Mouse (Mus musculus): Measurements from ENCODE around the gene Iqcf3. TPM values are rescaled to one million over a fixed set of nuclear protein-coding genes. Genes with fewer than 3 reads are reported as not detected.
"Not testable (repeated sequence)": the region's sequence is repeated elsewhere in the genome, so short reads cannot be mapped to it uniquely, and the experiment has no call there.

Gene Iqcf3
- polyA plus RNA-seq (2014; fragmentation: Nextera tagmentation; extraction: Ambion mirVana): not detected in 2 replicates

- Histone ChIP-seq H3K4me1 (ENCODE audit: control insufficient read depth, insufficient read depth, low read length) (no peaks in the 10 kb centered on the region), H3K4me2 (ENCODE audit: low read length) (no peak within 1 kb of the TSS), H3K4me3 (ENCODE audit: low read depth, low read length) (no peak within 1 kb of the TSS), H3K36me3 (ENCODE audit: control insufficient read depth, insufficient read depth, low read length) (no peaks in the 10 kb centered on the region), H3K9me3 (replicated peaks; ENCODE audit: control insufficient read depth, low read length) (no peaks in the 10 kb centered on the region), H3K9ac (ENCODE audit: low read length) (no peak within 1 kb of the TSS), H3K27me3 (replicated peaks; ENCODE audit: control insufficient read depth, insufficient read depth, low read length) (no peaks in the 10 kb centered on the region), H3K27ac (ENCODE audit: low read depth, low read length) (no peak within 1 kb of the TSS)
- ATAC-seq (no peak), DNase-seq (ENCODE audit: low spot score) (no peak)
- WGBS: 91% methylated on average over 5 of the region's 5 CpGs
These were observed at the start of gene Iqcf3 for GRCm38 (mm10) chr9:106561531-106561930. Iqcf3 (minus strand) TSS chr9:106561631.

DNA sequence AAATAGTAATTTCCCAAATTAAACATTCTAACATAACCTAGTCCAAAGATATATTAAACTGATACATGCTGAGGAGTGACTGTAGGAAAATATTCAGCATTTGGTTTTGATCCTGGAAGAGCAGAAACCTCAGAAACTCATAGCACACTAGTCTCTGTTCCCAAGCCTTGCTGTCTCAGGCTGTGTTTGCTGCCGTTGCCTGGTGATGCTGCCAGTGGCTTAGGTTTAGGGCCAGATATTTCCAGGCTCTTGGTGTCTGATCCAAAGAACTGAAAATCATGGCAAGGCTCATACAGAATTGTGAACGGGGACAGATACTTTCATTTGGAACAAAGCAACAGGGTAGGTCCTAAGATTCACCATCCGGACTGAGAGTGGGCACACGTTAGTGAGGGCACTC, 49.3 kb upstream of the Iqcf3 start:
- no peak overlapping the region for H3K4me3 ChIP-seq (ENCODE audit: low read depth, low read length)
- H3K4me1 ChIP-seq (ENCODE audit: control insufficient read depth, insufficient read depth, low read length): no peaks in the 10 kb centered on the region
- H3K9me3 ChIP-seq (replicated peaks; ENCODE audit: control insufficient read depth, low read length): no peaks in the 10 kb centered on the region
- H3K27ac ChIP-seq (ENCODE audit: low read depth, low read length): no peak overlapping the region
- H3K4me2 ChIP-seq (ENCODE audit: low read length): no peak overlapping the region
- H3K27me3 ChIP-seq (replicated peaks; ENCODE audit: control insufficient read depth, insufficient read depth, low read length): no peaks in the 10 kb centered on the region
- no peaks in the 10 kb centered on the region for H3K36me3 ChIP-seq (ENCODE audit: control insufficient read depth, insufficient read depth, low read length)
- ATAC-seq (no peak), DNase-seq (ENCODE audit: low spot score) (no peak)
- WGBS: 79% methylated on average over 4 of the region's 4 CpGs
- H3K9ac ChIP-seq (ENCODE audit: low read length): no peak overlapping the region

- Histone ChIP-seq H3K9ac (ENCODE audit: low read length) (no peak overlapping the region), H3K4me1 (ENCODE audit: control insufficient read depth, insufficient read depth, low read length) (no peaks in the 10 kb centered on the region), H3K9me3 (replicated peaks; ENCODE audit: control insufficient read depth, low read length) (no peaks in the 10 kb centered on the region), H3K27ac (ENCODE audit: low read depth, low read length) (no peak overlapping the region), H3K4me3 (ENCODE audit: low read depth, low read length) (no peak overlapping the region), H3K36me3 (ENCODE audit: control insufficient read depth, insufficient read depth, low read length) (no peaks in the 10 kb centered on the region), H3K27me3 (replicated peaks; ENCODE audit: control insufficient read depth, insufficient read depth, low read length) (no peaks in the 10 kb centered on the region), H3K4me2 (ENCODE audit: low read length) (no peak overlapping the region)
- ATAC-seq (no peak), DNase-seq (ENCODE audit: low spot score) (peak; percentile 79)
- WGBS: 22% methylated on average over 8 of the region's 8 CpGs
These were observed 39.1 kb upstream of the Iqcf3 start for GRCm38 (mm10) chr9:106600546-106600945.

GRCm38 (mm10) chr9:106598466-106598865, 37.0 kb upstream of the Iqcf3 start:
- no peak for ATAC-seq
- WGBS: 39% methylated on average over 7 of the region's 7 CpGs
- no peak overlapping the region for H3K9ac ChIP-seq (ENCODE audit: low read length)

DNA sequence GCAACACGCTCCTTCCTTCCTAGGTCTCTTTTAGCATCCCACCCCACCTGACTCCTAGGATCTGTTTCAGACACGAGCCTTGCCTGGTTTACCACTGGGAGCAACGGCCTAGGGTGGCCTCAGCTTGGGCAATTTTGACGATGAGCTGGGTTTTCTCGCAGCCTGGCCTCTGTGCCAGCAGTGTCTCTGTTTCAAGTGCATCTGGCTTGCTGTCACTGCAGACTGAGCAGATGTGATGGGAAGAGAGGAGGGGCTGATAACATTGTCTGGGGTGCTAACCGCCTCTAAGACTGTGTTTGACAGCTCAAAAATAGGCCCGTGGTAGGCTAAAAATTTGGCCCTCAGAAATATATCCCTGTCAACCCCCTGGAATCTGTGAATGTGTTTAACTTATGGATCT, 34.4 kb upstream of the Iqcf3 start:
- Histone ChIP-seq H3K27ac (ENCODE audit: low read depth, low read length) (no peak overlapping the region), H3K9ac (ENCODE audit: low read length) (no peak overlapping the region), H3K9me3 (replicated peaks; ENCODE audit: control insufficient read depth, low read length) (no peaks in the 10 kb centered on the region), H3K27me3 (replicated peaks; ENCODE audit: control insufficient read depth, insufficient read depth, low read length) (no peaks in the 10 kb centered on the region), H3K4me1 (ENCODE audit: control insufficient read depth, insufficient read depth, low read length) (no peaks in the 10 kb centered on the region), H3K36me3 (ENCODE audit: control insufficient read depth, insufficient read depth, low read length) (no peaks in the 10 kb centered on the region), H3K4me2 (ENCODE audit: low read length) (no peak overlapping the region), H3K4me3 (ENCODE audit: low read depth, low read length) (no peak overlapping the region)
- ATAC-seq (no peak), DNase-seq (ENCODE audit: low spot score) (no peak)
- WGBS: 81% methylated on average over 7 of the region's 7 CpGs

More at GRCm38 (mm10) chr9:106598466-106598865, 37.0 kb upstream of the Iqcf3 start:
- H3K4me1 ChIP-seq (ENCODE audit: control insufficient read depth, insufficient read depth, low read length): no peaks in the 10 kb centered on the region
- H3K4me3 ChIP-seq (ENCODE audit: low read depth, low read length): no peak overlapping the region
- H3K4me2 ChIP-seq (ENCODE audit: low read length): no peak overlapping the region
- no peaks in the 10 kb centered on the region for H3K36me3 ChIP-seq (ENCODE audit: control insufficient read depth, insufficient read depth, low read length)
- DNase-seq (ENCODE audit: low spot score): no peak
- no peaks in the 10 kb centered on the region for H3K27me3 ChIP-seq (replicated peaks; ENCODE audit: control insufficient read depth, insufficient read depth, low read length)
- no peaks in the 10 kb centered on the region for H3K9me3 ChIP-seq (replicated peaks; ENCODE audit: control insufficient read depth, low read length)
- no peak overlapping the region for H3K27ac ChIP-seq (ENCODE audit: low read depth, low read length)

- not testable (repeated sequence) for ATAC-seq; H3K4me1 ChIP-seq (ENCODE audit: control insufficient read depth, insufficient read depth, low read length); H3K9ac ChIP-seq (ENCODE audit: low read length); H3K27me3 ChIP-seq (replicated peaks; ENCODE audit: control insufficient read depth, insufficient read depth, low read length); H3K4me2 ChIP-seq (ENCODE audit: low read length); H3K36me3 ChIP-seq (ENCODE audit: control insufficient read depth, insufficient read depth, low read length); DNase-seq (ENCODE audit: low spot score); H3K4me3 ChIP-seq (ENCODE audit: low read depth, low read length); H3K9me3 ChIP-seq (replicated peaks; ENCODE audit: control insufficient read depth, low read length); H3K27ac ChIP-seq (ENCODE audit: low read depth, low read length)
- 40% methylated on average over 4 of the region's 4 CpGs for WGBS
These were observed 34.0 kb upstream of the Iqcf3 start for GRCm38 (mm10) chr9:106595402-106595801.

DNA sequence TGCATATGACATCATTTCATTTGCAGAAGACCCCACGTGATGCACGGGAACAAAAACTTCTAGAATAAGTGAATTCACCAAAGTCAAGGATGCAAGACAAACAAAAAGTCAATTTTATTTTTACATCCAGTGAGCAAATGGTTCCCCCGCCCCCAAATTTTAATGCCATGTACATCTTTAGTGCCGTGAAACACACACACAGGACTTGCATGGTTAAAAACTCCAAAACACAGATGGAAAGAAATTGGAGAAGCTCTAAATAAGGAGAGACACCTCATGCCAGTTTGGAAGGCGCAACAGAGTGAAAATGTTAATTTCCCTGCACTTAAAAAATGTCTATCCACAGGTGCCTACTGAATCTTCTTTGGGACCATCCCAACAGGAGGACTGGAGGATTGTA, 30.7 kb upstream of the Iqcf3 start:
- H3K4me3 ChIP-seq (ENCODE audit: low read depth, low read length): no peak overlapping the region
- ATAC-seq (no peak), DNase-seq (ENCODE audit: low spot score) (no peak)
- no peak overlapping the region for H3K9ac ChIP-seq (ENCODE audit: low read length)
- H3K27me3 ChIP-seq (replicated peaks; ENCODE audit: control insufficient read depth, insufficient read depth, low read length): no peaks in the 10 kb centered on the region
- H3K36me3 ChIP-seq (ENCODE audit: control insufficient read depth, insufficient read depth, low read length): no peaks in the 10 kb centered on the region
- no peak overlapping the region for H3K27ac ChIP-seq (ENCODE audit: low read depth, low read length)
- no peaks in the 10 kb centered on the region for H3K4me1 ChIP-seq (ENCODE audit: control insufficient read depth, insufficient read depth, low read length)
- H3K9me3 ChIP-seq (replicated peaks; ENCODE audit: control insufficient read depth, low read length): no peaks in the 10 kb centered on the region
- H3K4me2 ChIP-seq (ENCODE audit: low read length): no peak overlapping the region
- WGBS: 91% methylated on average over 5 of the region's 5 CpGs

GRCm38 (mm10) chr9:106582552-106582951, 21.1 kb upstream of the Iqcf3 start:
- no peak for DNase-seq (ENCODE audit: low spot score)
- Histone ChIP-seq H3K9ac (ENCODE audit: low read length) (no peak overlapping the region), H3K27ac (ENCODE audit: low read depth, low read length) (no peak overlapping the region), H3K4me3 (ENCODE audit: low read depth, low read length) (no peak overlapping the region), H3K4me2 (ENCODE audit: low read length) (no peak overlapping the region), H3K9me3 (replicated peaks; ENCODE audit: control insufficient read depth, low read length) (no peaks in the 10 kb centered on the region), H3K4me1 (ENCODE audit: control insufficient read depth, insufficient read depth, low read length) (no peaks in the 10 kb centered on the region), H3K36me3 (ENCODE audit: control insufficient read depth, insufficient read depth, low read length) (no peaks in the 10 kb centered on the region), H3K27me3 (replicated peaks; ENCODE audit: control insufficient read depth, insufficient read depth, low read length) (no peaks in the 10 kb centered on the region)
- WGBS: 79% methylated on average over 1 of the region's 1 CpGs
- ATAC-seq: no peak

GRCm38 (mm10) chr9:106580016-106580415, 18.6 kb upstream of the Iqcf3 start:
- no peak for ATAC-seq
- Histone ChIP-seq H3K4me1 (ENCODE audit: control insufficient read depth, insufficient read depth, low read length) (no peaks in the 10 kb centered on the region), H3K4me3 (ENCODE audit: low read depth, low read length) (no peak overlapping the region), H3K4me2 (ENCODE audit: low read length) (no peak overlapping the region), H3K27me3 (replicated peaks; ENCODE audit: control insufficient read depth, insufficient read depth, low read length) (no peaks in the 10 kb centered on the region), H3K27ac (ENCODE audit: low read depth, low read length) (no peak overlapping the region), H3K9ac (ENCODE audit: low read length) (no peak overlapping the region), H3K36me3 (ENCODE audit: control insufficient read depth, insufficient read depth, low read length) (no peaks in the 10 kb centered on the region), H3K9me3 (replicated peaks; ENCODE audit: control insufficient read depth, low read length) (no peaks in the 10 kb centered on the region)
- 85% methylated on average over 7 of the region's 7 CpGs for WGBS
- DNase-seq (ENCODE audit: low spot score): no peak

Data from forebrain, embryonic 14.5 days (tissue).